Mouse (Mus musculus) duodenum, adult 2 months (tissue): ENCODE data around the gene Gm20721. TPM values are rescaled to one million over a fixed set of nuclear protein-coding genes. Genes with fewer than 3 reads are reported as not detected.

ENCODE experiments used
- polyA plus RNA-seq: library from polyadenylated mRNA; depleted of rRNA; stranded (reverse); fragments of >200 nt; gene quantifications from 2 replicates; pipeline ENCODE4 v1.2.3, GENCODE M21; 2012; ENCODE audit warnings: low replicate concordance; rRNA removed

Gene Gm20721
- not detected in 2 replicates for polyA plus RNA-seq

DNA sequence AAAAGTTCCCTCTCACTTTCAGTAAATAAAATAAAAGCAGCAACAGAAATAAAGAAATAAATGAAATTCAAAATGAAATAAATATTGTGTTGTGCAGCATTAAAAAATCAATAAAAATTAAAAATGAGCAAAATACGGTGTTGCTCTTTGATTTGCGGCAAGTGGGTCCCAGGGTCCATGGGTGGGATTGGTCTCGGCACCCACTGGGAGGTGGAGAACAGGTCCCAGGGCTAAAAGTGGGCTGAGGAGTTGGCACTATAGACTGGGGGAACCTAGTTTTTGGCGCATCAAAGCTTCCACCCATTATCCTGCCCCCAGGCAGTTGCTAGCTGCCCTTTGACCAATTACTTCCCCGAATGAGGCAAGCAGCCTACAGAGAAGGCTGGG lies at the start of gene Gm20721:
Gene Gm20721 (minus strand): TSS at position 101 of the 387 bp plus-strand sequence.

DNA sequence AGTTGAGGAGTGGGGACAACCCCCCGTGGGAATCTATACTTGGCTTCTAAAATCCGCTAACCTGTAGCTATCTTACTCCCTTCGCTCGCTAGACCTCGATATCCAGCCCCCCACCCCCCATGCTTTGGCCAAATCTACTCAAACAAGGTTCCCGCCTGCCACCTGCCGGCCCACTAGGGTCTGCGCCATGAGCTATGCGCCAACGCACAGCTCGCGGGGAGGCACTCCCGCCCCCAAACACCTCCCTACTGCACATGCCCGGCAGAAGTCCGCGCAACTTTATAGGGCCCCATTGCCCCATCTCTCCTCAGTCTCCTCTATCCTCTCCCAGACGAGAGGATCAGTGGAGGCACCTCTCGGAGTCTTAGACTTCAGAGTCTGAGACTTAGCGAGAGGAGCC lies 62.5 kb downstream of the Gm20721 start, which contains the start of gene Gnas:
Gene Gnas (plus strand): TSS at position 310 of the 400 bp plus-strand sequence.

Other genes starting within 250 kb of the Gm20721 start
- gene Npepl1, start 236.4 kb downstream of the Gm20721 start, polyA plus RNA-seq = 114 and 129 TPM in 2 replicates
- gene Gnas, start 62.4 kb downstream of the Gm20721 start, polyA plus RNA-seq = 367 and 387 TPM in 2 replicates
- 37.5 and 44.5 TPM in 2 replicates for gene Nelfcd, start 69.1 kb upstream of the Gm20721 start, polyA plus RNA-seq
- gene Ctsz, start 92.3 kb upstream of the Gm20721 start, polyA plus RNA-seq = 318 and 420 TPM in 2 replicates
- 0.21 TPM in 1 of 2 replicates, not detected in the other for gene Tubb1, start 104.0 kb upstream of the Gm20721 start, polyA plus RNA-seq
- gene Atp5e, start 117.4 kb upstream of the Gm20721 start, polyA plus RNA-seq = 443 and 480 TPM in 2 replicates
- gene Prelid3b, start 126.4 kb upstream of the Gm20721 start, polyA plus RNA-seq = 32.2 and 48.5 TPM in 2 replicates